Mouse (Mus musculus) testis, adult 2 months (tissue): ENCODE results near the gene Ntn5.
A peak's percentile ranks its signal among the peaks of the same experiment; 100 is the strongest.

Experiments
- CTCF ChIP-seq: fragments of 200-500 bp; IDR thresholded peaks from 2 replicates; pipeline ENCODE4 v1.5.1; 2012; ENCODE audit warnings: low read depth, mild to moderate bottlenecking, inconsistent platforms, low read length, moderate library complexity; ENCODE audit not compliant: control insufficient read depth, insufficient read depth, insufficient replicate concordance
- POLR2A ChIP-seq: fragments of 200-500 bp; IDR thresholded peaks from 2 replicates; pipeline ENCODE4 v1.6.1; 2012; ENCODE audit warnings: low read depth, mild to moderate bottlenecking, inconsistent platforms, low read length, moderate library complexity; ENCODE audit not compliant: control insufficient read depth

DNA sequence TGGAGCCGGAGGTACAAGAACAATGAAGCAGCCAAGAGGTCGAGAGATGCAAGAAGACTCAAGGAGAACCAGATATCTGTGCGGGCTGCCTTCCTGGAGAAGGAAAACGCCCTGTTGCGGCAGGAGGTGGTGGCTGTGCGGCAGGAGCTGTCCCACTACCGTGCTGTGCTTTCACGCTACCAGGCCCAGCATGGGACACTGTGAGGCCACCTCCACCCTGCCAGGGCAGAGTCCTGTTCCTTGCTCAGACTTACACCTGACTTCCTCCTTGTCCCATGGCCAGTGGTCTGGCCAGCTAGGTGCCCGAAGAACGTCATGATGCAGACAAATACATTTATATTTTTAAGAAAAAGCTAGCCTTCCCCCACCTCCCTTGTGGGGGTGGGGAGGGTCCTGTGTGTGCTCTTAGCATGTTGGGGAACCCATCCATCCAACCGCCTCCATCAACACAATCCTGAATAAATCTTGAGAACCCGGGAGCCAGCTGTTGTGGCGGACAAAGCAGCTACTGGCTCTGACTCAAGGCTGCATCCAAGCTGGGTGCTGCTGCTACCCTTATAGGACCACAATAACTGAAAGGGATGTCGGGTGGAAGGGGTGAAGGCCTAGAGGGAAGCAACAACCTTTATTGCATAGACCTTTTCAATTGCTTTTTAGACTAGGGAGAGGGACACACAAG, 26.0 kb downstream of the Ntn5 start:
- TF ChIP-seq POLR2A: peak; percentile 2; the same call in 1 of the 2 replicates
- no peak for TF ChIP-seq CTCF
